Mouse (Mus musculus): ENCODE data around the gene Ttc32. TPM values are rescaled to one million over a fixed set of nuclear protein-coding genes. Genes with fewer than 3 reads are reported as not detected.

Gene Ttc32
- polyA plus RNA-seq (2015; fragmentation: Nextera tagmentation; extraction: Ambion mirVana) = 29.2 and 34.8 TPM in 2 replicates

DNA sequence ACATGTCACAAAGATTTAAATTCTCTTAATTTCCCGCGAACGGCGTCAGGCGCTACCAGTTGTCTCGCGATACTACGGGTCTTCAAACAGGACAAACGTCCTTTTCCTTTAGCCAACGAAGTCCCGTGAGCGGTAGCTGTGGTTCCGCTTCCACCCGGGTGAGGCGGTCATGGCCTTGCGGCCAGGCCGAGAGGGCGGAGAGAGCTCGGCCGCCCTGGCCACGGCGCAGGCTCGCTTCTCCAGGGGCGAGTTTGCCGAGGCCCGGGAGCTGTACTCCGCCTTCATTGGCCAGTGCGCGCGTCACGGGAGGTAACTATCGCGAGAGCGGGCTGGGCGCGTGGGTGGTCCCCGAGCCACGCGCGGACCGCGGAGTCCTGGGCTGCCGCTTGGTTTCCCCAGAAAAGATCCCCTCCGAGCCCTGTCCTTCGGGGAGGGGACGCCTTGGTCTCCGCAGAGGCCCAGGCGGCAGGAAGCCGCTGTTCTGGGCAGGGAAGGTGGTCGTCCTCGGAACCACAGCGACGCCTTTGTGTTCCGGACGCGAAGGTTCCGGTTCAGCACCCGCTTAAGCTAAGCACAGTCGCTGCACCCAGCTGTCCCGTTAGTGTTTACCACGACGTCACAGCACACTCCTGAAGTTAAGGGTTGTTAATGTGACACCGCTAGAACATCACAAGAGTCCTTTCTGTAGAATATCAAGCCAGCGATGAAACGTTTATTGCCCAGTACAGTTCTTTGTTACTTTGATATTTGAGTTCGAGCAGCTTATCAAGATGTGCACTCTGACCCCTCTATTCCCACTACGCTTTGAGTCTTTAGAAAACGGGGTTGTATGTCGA, at the start of gene Ttc32:
Ttc32 (plus strand) TSS at position 110 of the 836 bp plus-strand sequence.
- TF ChIP-seq CTCF (IDR thresholded peaks at IDR 0.05; ENCODE audit: low read depth) = no peak
- H3K4me1 ChIP-seq (replicated peaks; ENCODE audit: insufficient read depth, low read length) = no peaks in the 10 kb centered on the region
- H3K9me3 ChIP-seq (replicated peaks; ENCODE audit: low read length) = no peaks in the 10 kb centered on the region
- WGBS = under 1% methylated on average over 69 of the region's 69 CpGs
- peak within 1 kb of the TSS; percentile 40 for H3K4me3 ChIP-seq (replicated peaks; ENCODE audit: low read depth, low read length)
- H3K4me2 ChIP-seq (ENCODE audit: low read length) = peak within 1 kb of the TSS; percentile 69
- ATAC-seq (replicated peaks; ENCODE audit: low FRiP score, low read depth) = peak; percentile 97
- 0 out of 2 replicates have a peak, but pooled peaks cover 10% of the 10 kb centered on the region for H3K36me3 ChIP-seq (ENCODE audit: insufficient read depth, low read length)
- H3K27ac ChIP-seq = peak within 1 kb of the TSS; percentile 97
- H3K9ac ChIP-seq (ENCODE audit: low read depth, low read length) = peak within 1 kb of the TSS; percentile 72
- peak; percentile 97 for DNase-seq (ENCODE audit: low spot score)
- H3K27me3 ChIP-seq (ENCODE audit: insufficient read depth, low read length) = no peaks in the 10 kb centered on the region

DNA sequence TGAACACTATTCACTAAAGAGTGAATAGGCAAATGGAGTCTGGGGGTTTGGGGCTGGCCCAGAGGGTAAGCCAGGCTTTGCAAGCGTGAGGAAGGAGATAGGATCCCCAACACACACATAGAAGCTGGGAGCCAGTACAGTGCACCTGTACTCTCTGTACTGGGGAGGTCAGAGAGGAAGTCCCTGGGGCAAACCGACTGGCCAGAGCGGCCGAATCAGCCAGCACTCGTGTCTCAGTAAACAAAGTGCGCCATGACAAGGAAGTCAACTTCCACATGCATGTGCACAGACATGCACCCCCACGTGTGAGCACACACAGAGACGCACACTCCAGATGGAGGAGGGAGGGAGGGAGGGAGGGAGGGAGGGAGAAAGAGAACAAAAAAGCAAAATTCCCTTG, 36.6 kb upstream of the Ttc32 start:
- Histone ChIP-seq H3K36me3 (ENCODE audit: insufficient read depth, low read length) (0 out of 2 replicates have a peak, but pooled peaks cover 2% of the 10 kb centered on the region), H3K27ac (no peak overlapping the region), H3K9me3 (replicated peaks; ENCODE audit: low read length) (no peaks in the 10 kb centered on the region), H3K4me3 (replicated peaks; ENCODE audit: low read depth, low read length) (no peak overlapping the region), H3K27me3 (ENCODE audit: insufficient read depth, low read length) (no peaks in the 10 kb centered on the region), H3K9ac (ENCODE audit: low read depth, low read length) (no peak overlapping the region), H3K4me1 (replicated peaks; ENCODE audit: insufficient read depth, low read length) (no peaks in the 10 kb centered on the region), H3K4me2 (ENCODE audit: low read length) (no peak overlapping the region)
- DNase-seq (ENCODE audit: low spot score) (no peak), ATAC-seq (replicated peaks; ENCODE audit: low FRiP score, low read depth) (no peak)
- 82% methylated on average over 8 of the region's 8 CpGs for WGBS
- no peak for TF ChIP-seq CTCF (IDR thresholded peaks at IDR 0.05; ENCODE audit: low read depth)

DNA sequence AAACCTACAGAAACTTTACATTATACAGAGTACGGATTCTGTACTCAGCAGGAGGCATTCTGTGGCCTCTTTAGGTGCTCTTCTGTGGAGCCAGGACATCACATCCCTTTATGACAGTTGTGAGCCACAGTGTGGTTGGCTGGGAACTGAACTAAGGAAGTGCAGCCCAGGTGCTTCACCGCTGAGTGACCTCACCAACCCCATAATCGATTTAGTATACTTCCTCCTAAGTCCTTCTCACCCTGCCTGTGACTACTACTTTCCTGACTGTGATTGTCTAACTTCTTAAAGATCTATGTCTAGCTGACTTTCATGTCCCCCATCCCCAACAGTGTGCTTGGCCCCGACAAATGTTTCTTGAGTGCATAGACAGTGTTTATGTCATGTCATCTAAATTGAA, 31.5 kb upstream of the Ttc32 start:
- Histone ChIP-seq H3K4me2 (ENCODE audit: low read length) (no peak overlapping the region), H3K4me1 (replicated peaks; ENCODE audit: insufficient read depth, low read length) (no peaks in the 10 kb centered on the region), H3K27ac (no peak overlapping the region), H3K36me3 (ENCODE audit: insufficient read depth, low read length) (no peaks in the 10 kb centered on the region), H3K9me3 (replicated peaks; ENCODE audit: low read length) (no peaks in the 10 kb centered on the region), H3K27me3 (ENCODE audit: insufficient read depth, low read length) (no peaks in the 10 kb centered on the region), H3K4me3 (replicated peaks; ENCODE audit: low read depth, low read length) (no peak overlapping the region), H3K9ac (ENCODE audit: low read depth, low read length) (no peak overlapping the region)
- no peak for ATAC-seq (replicated peaks; ENCODE audit: low FRiP score, low read depth)
- WGBS = 92% methylated on average over 4 of the region's 4 CpGs
- no peak for TF ChIP-seq CTCF (IDR thresholded peaks at IDR 0.05; ENCODE audit: low read depth)
- no peak for DNase-seq (ENCODE audit: low spot score)

DNA sequence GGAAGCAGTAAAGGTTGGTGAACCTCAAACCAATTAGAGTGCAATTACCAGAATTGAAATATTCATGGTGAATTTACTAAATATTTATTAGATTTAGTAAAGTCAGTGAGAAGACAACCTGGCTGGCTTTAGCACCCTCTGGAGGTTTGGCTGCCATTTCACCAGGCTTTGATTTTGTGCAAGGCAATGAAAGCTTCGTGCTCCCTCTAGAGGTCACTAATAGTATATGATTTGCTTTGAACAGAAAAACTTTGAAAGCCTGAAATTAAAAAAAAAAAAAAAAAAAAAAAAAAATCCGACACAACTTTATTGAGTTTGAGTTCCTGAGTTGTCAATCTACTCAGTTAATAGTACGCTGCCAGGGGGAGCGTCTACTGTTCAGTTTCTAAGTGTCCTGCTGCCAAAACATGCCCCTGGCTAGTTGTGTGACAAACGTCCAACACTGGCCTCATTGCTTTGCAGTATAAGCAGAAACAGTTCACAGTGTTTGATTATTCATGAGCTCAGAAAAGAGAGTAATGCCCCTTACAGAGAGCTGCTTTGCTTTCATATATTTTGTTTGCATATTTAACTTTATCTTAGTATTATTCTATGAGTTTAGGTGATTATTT, 27.7 kb upstream of the Ttc32 start:
- peak; percentile 94 for TF ChIP-seq CTCF (IDR thresholded peaks at IDR 0.05; ENCODE audit: low read depth)
- no peak for ATAC-seq (replicated peaks; ENCODE audit: low FRiP score, low read depth)

DNA sequence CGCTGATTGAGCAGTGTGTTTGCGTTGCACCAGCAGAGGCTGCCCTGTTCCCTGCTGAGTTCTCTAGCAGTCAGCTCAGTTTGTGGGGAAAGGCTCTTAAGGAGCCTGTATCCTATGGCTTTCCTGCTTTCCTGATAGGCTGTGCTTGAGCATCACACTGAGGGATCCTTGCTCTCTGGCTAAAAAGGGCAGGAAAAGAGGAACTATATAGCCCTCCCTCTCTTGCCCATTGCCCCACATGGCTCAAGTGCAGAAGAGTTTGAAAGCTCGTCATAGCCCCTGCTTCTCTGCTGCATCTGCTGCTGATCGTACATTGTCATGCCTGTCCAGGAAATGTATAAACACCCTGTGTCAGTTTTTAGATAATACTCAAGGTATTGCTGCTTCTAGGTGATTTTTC, 22.7 kb upstream of the Ttc32 start:
- DNase-seq (ENCODE audit: low spot score) = no peak
- H3K27ac ChIP-seq = no peak overlapping the region
- no peaks in the 10 kb centered on the region for H3K27me3 ChIP-seq (ENCODE audit: insufficient read depth, low read length)
- TF ChIP-seq CTCF (IDR thresholded peaks at IDR 0.05; ENCODE audit: low read depth) = no peak
- H3K4me2 ChIP-seq (ENCODE audit: low read length) = no peak overlapping the region
- WGBS = 64% methylated on average over 4 of the region's 4 CpGs
- 0 out of 2 replicates have a peak overlapping the region, but pooled peaks have one; percentile 8 for H3K9ac ChIP-seq (ENCODE audit: low read depth, low read length)
- H3K4me1 ChIP-seq (replicated peaks; ENCODE audit: insufficient read depth, low read length) = no peaks in the 10 kb centered on the region
- 0 out of 2 replicates have a peak, but pooled peaks cover 6% of the 10 kb centered on the region for H3K36me3 ChIP-seq (ENCODE audit: insufficient read depth, low read length)
- no peak overlapping the region for H3K4me3 ChIP-seq (replicated peaks; ENCODE audit: low read depth, low read length)
- no peak for ATAC-seq (replicated peaks; ENCODE audit: low FRiP score, low read depth)
- no peaks in the 10 kb centered on the region for H3K9me3 ChIP-seq (replicated peaks; ENCODE audit: low read length)

More for the DNA sequence above, 27.7 kb upstream of the Ttc32 start:
- H3K27ac ChIP-seq = no peak overlapping the region
- H3K9me3 ChIP-seq (replicated peaks; ENCODE audit: low read length) = no peaks in the 10 kb centered on the region
- no peak overlapping the region for H3K9ac ChIP-seq (ENCODE audit: low read depth, low read length)
- DNase-seq (ENCODE audit: low spot score) = peak; percentile 95
- WGBS = 9% methylated on average over 5 of the region's 5 CpGs
- H3K4me1 ChIP-seq (replicated peaks; ENCODE audit: insufficient read depth, low read length) = no peaks in the 10 kb centered on the region
- H3K36me3 ChIP-seq (ENCODE audit: insufficient read depth, low read length) = 0 out of 2 replicates have a peak, but pooled peaks cover 1% of the 10 kb centered on the region
- no peaks in the 10 kb centered on the region for H3K27me3 ChIP-seq (ENCODE audit: insufficient read depth, low read length)
- no peak overlapping the region for H3K4me2 ChIP-seq (ENCODE audit: low read length)
- H3K4me3 ChIP-seq (replicated peaks; ENCODE audit: low read depth, low read length) = no peak overlapping the region

DNA sequence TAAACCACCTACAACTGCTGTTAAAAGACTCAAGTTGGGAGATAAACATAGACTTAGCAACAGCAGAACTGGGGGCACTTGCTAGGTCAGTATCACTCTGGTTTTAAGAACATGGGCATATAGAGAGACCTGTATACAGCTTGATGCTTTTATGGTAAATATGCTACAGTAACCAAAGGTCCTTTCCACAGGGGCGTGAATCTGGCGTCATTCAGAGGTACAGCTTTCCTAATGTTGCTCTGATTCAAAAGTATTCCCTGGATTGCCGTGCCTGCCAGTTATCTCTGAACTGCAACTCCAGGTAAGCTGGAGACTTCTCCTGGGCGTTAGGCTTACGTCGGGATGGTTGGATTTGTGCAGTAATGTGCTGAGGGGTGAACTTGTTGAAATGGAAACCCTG, 22.0 kb upstream of the Ttc32 start:
- 93% methylated on average over 6 of the region's 6 CpGs for WGBS
- no peaks in the 10 kb centered on the region for H3K4me1 ChIP-seq (replicated peaks; ENCODE audit: insufficient read depth, low read length)
- no peaks in the 10 kb centered on the region for H3K27me3 ChIP-seq (ENCODE audit: insufficient read depth, low read length)
- H3K9me3 ChIP-seq (replicated peaks; ENCODE audit: low read length) = no peaks in the 10 kb centered on the region
- no peak overlapping the region for H3K9ac ChIP-seq (ENCODE audit: low read depth, low read length)
- no peak overlapping the region for H3K4me3 ChIP-seq (replicated peaks; ENCODE audit: low read depth, low read length)
- H3K27ac ChIP-seq = no peak overlapping the region
- no peak for DNase-seq (ENCODE audit: low spot score)
- no peak overlapping the region for H3K4me2 ChIP-seq (ENCODE audit: low read length)
- no peak for ATAC-seq (replicated peaks; ENCODE audit: low FRiP score, low read depth)
- H3K36me3 ChIP-seq (ENCODE audit: insufficient read depth, low read length) = 0 out of 2 replicates have a peak, but pooled peaks cover 12% of the 10 kb centered on the region
- no peak for TF ChIP-seq CTCF (IDR thresholded peaks at IDR 0.05; ENCODE audit: low read depth)
